Mouse (Mus musculus): ENCODE results near the gene Edem3. TPM values are rescaled to one million over a fixed set of nuclear protein-coding genes. Genes with fewer than 3 reads are reported as not detected.

Gene Edem3
- polyA plus RNA-seq, 1 experiment from 2014 or later = 30.2 TPM

DNA sequence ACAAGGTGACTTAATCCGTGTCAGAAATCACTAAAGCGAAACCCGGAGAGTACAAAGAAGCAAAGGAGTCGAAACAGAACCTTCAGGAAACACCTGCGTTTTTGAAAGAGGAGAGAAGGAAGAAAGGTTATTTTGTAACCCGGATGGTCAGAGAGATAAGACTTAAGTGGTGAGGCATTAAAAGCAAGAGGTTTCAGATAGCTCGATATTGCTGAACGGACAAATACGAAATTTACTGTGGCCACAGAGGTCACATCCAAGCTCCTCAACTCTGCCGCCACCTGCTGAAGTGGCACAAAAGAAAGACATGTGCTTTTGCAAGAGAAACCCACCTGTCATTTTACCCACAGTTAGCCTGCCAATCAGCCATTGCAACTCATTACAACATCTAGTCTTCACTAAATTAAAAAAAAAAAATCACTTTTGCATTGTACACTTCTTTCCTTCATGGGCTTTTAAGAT is 1.1 kb upstream of the Edem3 start:
- Histone ChIP-seq H3K9ac (peak overlapping the region; percentile 82; the same call in 1 of the 2 replicates), H3K27ac (no peak overlapping the region), H3K27me3 (no peaks in the 10 kb centered on the region), H3K9me3 (replicated peaks) (no peaks in the 10 kb centered on the region), H3K4me2 (replicated peaks) (peak overlapping the region; percentile 96), H3K36me3 (no peaks in the 10 kb centered on the region), H3K4me1 (peaks cover 15% of the 10 kb centered on the region), H3K4me3 (peak overlapping the region; percentile 95; the same call in 1 of the 2 replicates)
- WGBS = 69% methylated on average over 10 of the region's 10 CpGs
- no peak for ATAC-seq (ENCODE audit: low FRiP score)

DNA sequence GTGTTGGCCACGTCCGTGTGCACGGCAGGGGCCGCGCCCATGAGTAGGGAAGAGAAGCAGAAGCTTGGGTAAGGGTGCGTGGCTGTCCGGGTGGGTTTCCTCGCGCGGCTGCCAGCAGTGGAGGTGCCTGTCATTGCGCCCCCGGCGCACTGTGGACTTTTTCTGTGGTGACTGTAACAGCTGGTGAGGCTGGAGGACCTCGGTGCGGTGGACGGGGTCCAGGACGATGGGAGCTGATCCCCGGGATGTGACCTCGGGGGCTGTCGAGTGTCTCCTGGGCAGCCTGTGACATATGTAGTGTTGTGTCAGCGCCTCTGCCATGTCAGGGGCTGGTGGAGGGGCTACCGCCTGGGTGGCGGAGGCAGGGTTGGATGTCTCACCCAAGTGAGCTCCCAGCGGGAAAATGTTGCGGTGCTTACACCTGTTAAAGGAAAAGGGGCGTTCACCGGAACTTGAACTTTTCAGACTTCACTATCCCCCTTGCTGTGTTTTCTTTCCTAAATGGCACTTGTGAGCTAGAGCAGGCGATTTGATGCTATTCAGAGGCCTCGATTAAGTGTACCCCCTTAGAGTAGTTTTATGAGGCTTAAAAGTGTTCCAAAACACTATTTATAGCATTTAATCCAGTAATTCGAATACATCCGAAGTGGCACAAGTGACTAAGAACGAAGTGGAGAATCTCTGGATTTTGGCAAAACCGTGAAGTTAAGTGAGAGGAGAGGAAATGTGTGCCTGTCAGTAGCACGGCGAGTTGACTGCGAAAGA is 671 bp downstream of the Edem3 start:
- 7% methylated on average over 36 of the region's 36 CpGs for WGBS
- H3K27ac ChIP-seq = peak overlapping the region; percentile 93
- peak overlapping the region; percentile 95 for H3K4me3 ChIP-seq
- peaks cover 15% of the 10 kb centered on the region for H3K4me1 ChIP-seq
- H3K9ac ChIP-seq = peak overlapping the region; percentile 82
- peak overlapping the region; percentile 96 for H3K4me2 ChIP-seq (replicated peaks)
- no peak for ATAC-seq (ENCODE audit: low FRiP score)
- H3K9me3 ChIP-seq (replicated peaks) = no peaks in the 10 kb centered on the region
- no peaks in the 10 kb centered on the region for H3K27me3 ChIP-seq
- H3K36me3 ChIP-seq = peaks cover 2% of the 10 kb centered on the region; the same call in 1 of the 2 replicates

DNA sequence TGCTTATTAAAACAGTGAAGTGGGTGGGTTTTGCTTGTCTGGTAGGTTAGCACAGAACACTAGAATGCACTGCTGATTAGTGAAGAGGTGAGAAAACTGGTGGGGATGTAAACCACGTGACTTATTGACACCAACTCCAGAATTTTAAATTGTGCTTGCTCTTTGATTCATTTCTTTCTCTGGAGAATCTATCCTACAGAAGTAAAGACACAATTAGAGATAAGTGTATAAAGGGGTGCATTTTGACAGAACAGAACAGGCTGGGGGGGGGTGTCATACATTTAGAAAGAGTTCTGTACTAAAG is 1.2 kb downstream of the Edem3 start:
- peak overlapping the region; percentile 96 for H3K4me2 ChIP-seq (replicated peaks)
- H3K4me1 ChIP-seq = peaks cover 15% of the 10 kb centered on the region
- H3K27me3 ChIP-seq = no peaks in the 10 kb centered on the region
- H3K4me3 ChIP-seq = peak overlapping the region; percentile 95
- no peak for ATAC-seq (ENCODE audit: low FRiP score)
- H3K9me3 ChIP-seq (replicated peaks) = no peaks in the 10 kb centered on the region
- peaks cover 7% of the 10 kb centered on the region for H3K36me3 ChIP-seq
- H3K9ac ChIP-seq = peak overlapping the region; percentile 82; the same call in 1 of the 2 replicates
- no peak overlapping the region for H3K27ac ChIP-seq
- 28% methylated on average over 1 of the region's 1 CpGs for WGBS

DNA sequence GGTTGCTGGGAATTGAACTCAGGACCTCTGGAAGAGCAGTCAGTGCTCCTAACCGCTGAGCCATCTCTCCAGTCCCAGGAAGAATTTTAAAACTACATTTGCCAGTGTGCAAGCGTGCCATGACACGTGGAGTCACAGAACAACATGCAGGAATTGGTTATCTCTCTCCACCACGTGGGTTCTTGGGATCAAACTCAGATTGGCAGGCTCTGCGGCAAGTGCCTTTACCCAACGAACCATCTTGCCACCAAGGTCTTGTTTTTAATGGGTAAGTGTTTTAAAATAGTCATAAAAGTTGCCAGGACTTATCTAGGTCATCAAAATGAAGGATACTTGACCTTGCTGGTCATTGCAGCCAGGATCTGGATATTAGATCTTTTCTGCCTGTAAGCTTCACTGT is 3.1 kb downstream of the Edem3 start:
- Histone ChIP-seq H3K4me3 (no peak overlapping the region), H3K4me2 (replicated peaks) (no peak overlapping the region), H3K27ac (no peak overlapping the region), H3K9ac (no peak overlapping the region), H3K4me1 (peaks cover 15% of the 10 kb centered on the region), H3K36me3 (peaks cover 10% of the 10 kb centered on the region), H3K9me3 (replicated peaks) (no peaks in the 10 kb centered on the region), H3K27me3 (no peaks in the 10 kb centered on the region)
- WGBS = 90% methylated on average over 6 of the region's 6 CpGs
- no peak for ATAC-seq (ENCODE audit: low FRiP score)

DNA sequence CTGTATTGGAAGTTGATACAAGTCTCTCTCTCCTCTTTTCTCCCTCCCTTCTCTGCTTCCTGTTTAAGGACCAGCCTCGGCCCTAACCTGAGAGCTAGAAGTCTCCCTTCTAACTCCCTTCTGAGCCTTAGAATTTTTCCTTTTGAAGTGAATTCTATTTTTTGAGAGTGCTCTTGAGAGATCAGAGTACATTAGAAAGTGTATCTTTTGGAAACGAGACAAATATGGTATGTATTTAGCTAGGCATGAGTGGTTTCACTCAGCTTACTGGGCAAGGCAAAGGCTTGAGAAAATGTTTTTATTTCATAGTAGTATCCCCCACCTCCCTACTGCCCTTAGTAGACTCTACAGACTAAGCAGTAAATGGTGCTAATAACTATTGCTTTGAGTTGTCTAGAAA is 3.8 kb downstream of the Edem3 start:
- Histone ChIP-seq H3K9ac (no peak overlapping the region), H3K27ac (no peak overlapping the region), H3K36me3 (peaks cover 10% of the 10 kb centered on the region), H3K4me2 (replicated peaks) (no peak overlapping the region), H3K9me3 (replicated peaks) (no peaks in the 10 kb centered on the region), H3K4me1 (peaks cover 15% of the 10 kb centered on the region), H3K4me3 (no peak overlapping the region), H3K27me3 (no peaks in the 10 kb centered on the region)
- no peak for ATAC-seq (ENCODE audit: low FRiP score)
- 81% methylated on average over 2 of the region's 2 CpGs for WGBS

DNA sequence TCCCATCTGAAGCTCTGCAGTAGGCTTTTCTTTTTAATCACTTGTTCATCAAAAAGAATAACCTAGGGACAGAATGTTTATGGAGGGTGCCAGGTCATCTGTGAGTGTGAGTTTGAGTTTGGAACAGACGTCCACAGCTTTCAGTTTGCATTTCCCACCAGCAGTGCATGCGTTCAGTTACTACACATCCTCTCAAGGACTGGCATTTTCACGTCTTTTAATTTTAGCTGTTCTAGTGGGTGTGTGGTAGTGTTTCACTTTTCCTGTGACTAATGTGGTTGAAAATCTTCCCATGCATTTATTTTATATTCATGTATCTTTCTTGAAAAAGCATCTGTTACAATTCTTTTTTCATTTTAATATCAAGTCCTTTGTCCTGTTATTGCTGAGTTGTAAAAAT is 9.1 kb downstream of the Edem3 start:
- H3K4me2 ChIP-seq (replicated peaks) = no peak overlapping the region
- no peaks in the 10 kb centered on the region for H3K9me3 ChIP-seq (replicated peaks)
- H3K27ac ChIP-seq = no peak overlapping the region
- H3K27me3 ChIP-seq = no peaks in the 10 kb centered on the region
- peaks cover 10% of the 10 kb centered on the region for H3K36me3 ChIP-seq
- H3K4me1 ChIP-seq = no peaks in the 10 kb centered on the region
- H3K9ac ChIP-seq = no peak overlapping the region
- no peak overlapping the region for H3K4me3 ChIP-seq
- no peak for ATAC-seq (ENCODE audit: low FRiP score)
- WGBS = 77% methylated on average over 3 of the region's 3 CpGs

DNA sequence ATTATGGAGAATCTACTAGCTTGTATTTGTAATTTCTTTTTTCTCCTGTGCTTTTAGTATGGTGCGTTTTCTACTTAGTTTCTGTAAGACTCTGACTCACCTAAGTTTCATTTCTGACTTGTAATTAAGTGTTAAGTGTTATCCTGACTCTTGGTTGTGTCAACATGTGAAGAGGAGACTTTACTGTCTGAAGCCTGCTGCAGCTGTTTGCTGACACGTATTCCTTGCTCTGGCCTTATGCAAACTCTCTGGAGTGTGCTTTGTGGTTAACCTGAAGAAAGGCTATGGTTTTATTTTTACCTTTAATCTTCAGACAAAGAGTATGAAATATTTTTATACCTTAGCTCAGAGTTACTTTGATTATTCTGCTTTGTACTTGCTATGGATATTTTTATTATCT is 11.0 kb downstream of the Edem3 start:
- H3K4me2 ChIP-seq (replicated peaks) = no peak overlapping the region
- 0 out of 2 replicates have a peak, but pooled peaks cover 3% of the 10 kb centered on the region for H3K4me1 ChIP-seq
- ATAC-seq (ENCODE audit: low FRiP score) = no peak
- H3K27me3 ChIP-seq = no peaks in the 10 kb centered on the region
- H3K36me3 ChIP-seq = peaks cover 8% of the 10 kb centered on the region
- H3K9ac ChIP-seq = no peak overlapping the region
- no peak overlapping the region for H3K27ac ChIP-seq
- H3K4me3 ChIP-seq = no peak overlapping the region
- 83% methylated on average over 2 of the region's 2 CpGs for WGBS
- no peaks in the 10 kb centered on the region for H3K9me3 ChIP-seq (replicated peaks)

DNA sequence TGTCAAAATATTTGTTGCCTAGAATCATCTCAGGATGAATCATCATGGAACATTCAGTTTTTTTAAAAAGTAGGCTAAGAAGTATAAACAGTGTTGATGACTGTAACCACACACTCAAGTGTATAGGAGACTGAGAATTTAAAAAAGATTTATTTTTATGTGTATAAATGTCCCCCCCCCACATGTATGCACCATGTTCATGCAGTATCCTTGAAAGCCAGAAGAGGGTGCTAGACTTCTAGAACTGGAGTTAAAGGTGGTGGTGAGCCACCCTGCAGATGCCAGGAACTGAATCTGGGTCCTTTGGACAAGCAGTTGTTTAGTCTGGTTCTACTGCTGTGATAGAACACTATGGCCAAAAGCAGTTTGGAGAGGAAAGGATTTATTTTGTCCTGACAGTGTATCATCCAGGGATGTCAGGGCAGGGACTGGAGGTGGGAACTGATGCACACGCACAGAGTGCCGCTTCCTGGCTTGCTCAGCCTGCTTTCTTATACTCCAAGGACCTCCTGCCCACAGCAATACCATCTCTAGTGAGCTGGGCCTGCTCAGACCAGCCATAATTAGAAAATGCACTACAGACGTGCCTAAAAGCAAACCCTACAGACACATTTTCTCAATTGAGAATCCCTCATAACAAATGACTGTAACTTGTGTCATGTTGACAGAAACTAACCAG is 11.9 kb downstream of the Edem3 start:
- 85% methylated on average over 3 of the region's 3 CpGs for WGBS

DNA sequence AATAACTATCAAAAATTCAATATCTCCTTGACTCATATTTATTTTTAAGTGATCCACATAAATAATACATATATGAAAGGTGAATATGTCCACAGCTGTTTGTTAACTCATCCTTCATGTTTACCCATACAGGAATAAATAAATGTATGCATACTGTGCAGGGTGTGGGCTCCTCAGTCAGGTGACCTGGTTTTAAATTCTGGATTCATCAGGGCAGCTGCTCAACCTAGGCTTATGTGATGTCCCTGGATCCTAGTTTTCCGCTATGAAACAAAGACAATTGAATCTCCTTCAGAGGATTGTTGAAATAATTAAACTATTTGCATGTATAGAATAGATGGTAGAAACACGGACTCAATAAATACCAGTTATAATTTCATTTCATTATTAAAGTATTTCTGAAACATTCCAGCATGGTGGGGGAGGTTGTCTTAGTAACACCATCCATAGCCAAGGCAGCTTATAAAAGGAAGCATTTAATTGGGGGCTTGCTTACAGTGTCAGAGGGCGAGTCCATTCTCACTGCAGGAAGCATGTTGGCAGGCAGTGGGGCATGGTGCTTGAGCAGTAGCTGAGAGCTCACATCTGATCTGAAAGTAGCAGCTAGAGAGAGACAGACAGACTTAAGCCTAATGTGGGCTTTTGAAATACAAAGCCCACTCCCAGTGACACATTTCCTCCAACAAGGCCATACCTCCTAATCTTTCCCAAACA is 14.2 kb downstream of the Edem3 start:
- WGBS = 53% methylated on average over 3 of the region's 3 CpGs
- no peak for ATAC-seq (ENCODE audit: low FRiP score)
- H3K9me3 ChIP-seq (replicated peaks) = no peaks in the 10 kb centered on the region

More for the DNA sequence above, 11.9 kb downstream of the Edem3 start:
- Histone ChIP-seq H3K9me3 (replicated peaks) (no peaks in the 10 kb centered on the region), H3K4me1 (0 out of 2 replicates have a peak, but pooled peaks cover 3% of the 10 kb centered on the region), H3K36me3 (peaks cover 4% of the 10 kb centered on the region; the same call in 1 of the 2 replicates), H3K4me3 (no peak overlapping the region), H3K9ac (no peak overlapping the region), H3K4me2 (replicated peaks) (no peak overlapping the region), H3K27me3 (no peaks in the 10 kb centered on the region), H3K27ac (no peak overlapping the region)
- ATAC-seq (ENCODE audit: low FRiP score) = no peak

DNA sequence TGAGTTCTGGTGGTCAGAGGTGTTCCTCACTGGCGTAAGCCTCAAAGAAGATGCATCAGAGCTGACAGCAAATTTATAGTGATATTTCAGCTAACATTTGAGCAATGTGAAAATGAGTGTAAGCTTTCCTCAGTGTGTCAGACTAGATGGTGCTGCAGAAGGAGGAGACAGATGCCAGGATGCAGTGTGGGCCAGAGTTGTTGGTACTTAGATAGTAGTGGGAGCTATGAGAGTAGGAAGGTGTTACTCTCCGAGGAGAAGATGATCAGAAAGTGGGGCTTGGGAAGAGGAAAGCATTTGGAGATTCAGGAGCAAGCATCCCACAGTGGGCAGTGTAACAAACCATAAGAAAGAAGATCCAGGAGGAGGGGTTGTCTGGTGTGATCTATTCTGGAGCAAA is 22.4 kb downstream of the Edem3 start:
- 93% methylated on average over 2 of the region's 2 CpGs for WGBS
- no peak overlapping the region for H3K27ac ChIP-seq
- no peak overlapping the region for H3K4me2 ChIP-seq (replicated peaks)
- H3K9ac ChIP-seq = no peak overlapping the region
- no peaks in the 10 kb centered on the region for H3K27me3 ChIP-seq
- H3K4me1 ChIP-seq = no peaks in the 10 kb centered on the region
- H3K36me3 ChIP-seq = peaks cover 44% of the 10 kb centered on the region
- no peak for ATAC-seq (ENCODE audit: low FRiP score)
- H3K9me3 ChIP-seq (replicated peaks) = no peaks in the 10 kb centered on the region
- no peak overlapping the region for H3K4me3 ChIP-seq

More for the DNA sequence above, 14.2 kb downstream of the Edem3 start:
- Histone ChIP-seq H3K4me3 (no peak overlapping the region), H3K4me2 (replicated peaks) (no peak overlapping the region), H3K36me3 (peaks cover 7% of the 10 kb centered on the region; the same call in 1 of the 2 replicates), H3K9ac (no peak overlapping the region), H3K27me3 (no peaks in the 10 kb centered on the region), H3K27ac (no peak overlapping the region), H3K4me1 (0 out of 2 replicates have a peak, but pooled peaks cover 3% of the 10 kb centered on the region)

DNA sequence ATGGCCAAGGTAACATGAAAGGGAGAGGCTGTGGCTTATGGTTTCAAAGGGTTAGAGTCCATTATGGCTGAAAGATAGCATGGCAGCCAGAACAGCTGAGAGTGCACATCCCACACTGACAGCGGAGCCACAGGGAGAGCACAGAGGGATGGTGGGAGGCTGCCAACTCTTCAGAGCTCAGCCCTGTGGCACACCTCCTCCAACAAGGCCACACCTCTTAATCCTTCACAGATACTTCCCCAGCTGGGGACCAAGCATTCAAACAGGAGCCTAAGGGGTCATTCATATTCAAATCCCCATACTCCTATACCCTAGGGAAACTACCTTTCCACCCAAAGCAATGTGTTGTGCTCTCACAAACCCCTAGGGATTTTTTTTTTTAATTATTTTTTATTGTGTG is 23.4 kb downstream of the Edem3 start:
- H3K4me2 ChIP-seq (replicated peaks) = no peak overlapping the region
- no peak overlapping the region for H3K27ac ChIP-seq
- no peaks in the 10 kb centered on the region for H3K4me1 ChIP-seq
- no peak for ATAC-seq (ENCODE audit: low FRiP score)
- 71% methylated on average over 1 of the region's 1 CpGs for WGBS
- no peak overlapping the region for H3K4me3 ChIP-seq
- no peaks in the 10 kb centered on the region for H3K27me3 ChIP-seq
- no peak overlapping the region for H3K9ac ChIP-seq
- H3K36me3 ChIP-seq = peaks cover 43% of the 10 kb centered on the region
- no peaks in the 10 kb centered on the region for H3K9me3 ChIP-seq (replicated peaks)

DNA sequence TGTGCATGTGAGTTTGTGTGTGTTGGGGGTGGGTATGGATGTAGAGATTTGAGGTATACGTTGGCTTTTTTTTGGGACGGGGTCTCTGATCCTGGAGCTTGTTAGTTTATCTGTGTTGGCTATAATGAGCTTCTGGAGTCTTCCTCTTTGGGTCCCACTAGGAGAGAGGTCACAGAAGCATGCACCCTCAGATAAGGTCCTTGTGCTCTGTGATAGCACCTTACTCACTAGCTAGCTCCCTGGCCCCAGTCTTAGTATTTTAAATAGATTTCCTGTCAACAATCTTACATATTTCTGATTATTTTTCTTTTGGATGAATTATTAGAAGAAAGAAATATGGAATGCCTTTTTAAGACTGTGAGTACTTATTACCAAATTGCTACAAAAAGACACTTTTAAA is 24.1 kb downstream of the Edem3 start:
- WGBS = 96% methylated on average over 2 of the region's 2 CpGs
- Histone ChIP-seq H3K9me3 (replicated peaks) (no peaks in the 10 kb centered on the region), H3K27me3 (no peaks in the 10 kb centered on the region)

More for the DNA sequence above, 24.1 kb downstream of the Edem3 start:
- no peak overlapping the region for H3K9ac ChIP-seq
- no peak for ATAC-seq (ENCODE audit: low FRiP score)
- H3K4me1 ChIP-seq = no peaks in the 10 kb centered on the region
- H3K4me2 ChIP-seq (replicated peaks) = no peak overlapping the region
- H3K27ac ChIP-seq = no peak overlapping the region
- H3K36me3 ChIP-seq = peaks cover 43% of the 10 kb centered on the region
- H3K4me3 ChIP-seq = no peak overlapping the region
